Mouse (Mus musculus) induced T-regulatory cell, adult 2 months (primary cell): ENCODE results near the gene Cbfa2t3.

Source experiments
- DNase-seq: peaks from one replicate; pipeline ENCODE4 v3.0.0-alpha.2; 2012; ENCODE audit warnings: low read depth

Gene Cbfa2t3

DNA sequence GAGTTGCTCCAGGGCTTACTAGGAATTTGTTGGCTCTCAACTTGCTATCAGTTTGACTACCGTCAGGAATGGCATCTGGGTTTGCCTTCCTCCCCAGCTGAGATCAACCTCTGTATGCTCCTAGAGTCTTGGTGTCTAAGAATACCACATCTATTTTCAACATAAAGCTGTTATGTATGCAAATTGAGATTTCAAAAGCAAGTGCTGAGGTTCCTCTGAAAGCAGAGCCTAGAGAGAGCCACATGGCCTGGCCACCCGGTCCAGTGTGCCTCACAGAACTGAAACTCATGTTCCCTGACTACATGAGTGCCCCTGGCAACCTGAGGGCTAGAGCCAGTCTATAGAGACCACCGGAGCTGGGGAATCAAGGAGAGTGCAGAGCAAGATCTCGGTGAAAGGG lies 93.5 kb downstream of the Cbfa2t3 start:
- no peak for DNase-seq

DNA sequence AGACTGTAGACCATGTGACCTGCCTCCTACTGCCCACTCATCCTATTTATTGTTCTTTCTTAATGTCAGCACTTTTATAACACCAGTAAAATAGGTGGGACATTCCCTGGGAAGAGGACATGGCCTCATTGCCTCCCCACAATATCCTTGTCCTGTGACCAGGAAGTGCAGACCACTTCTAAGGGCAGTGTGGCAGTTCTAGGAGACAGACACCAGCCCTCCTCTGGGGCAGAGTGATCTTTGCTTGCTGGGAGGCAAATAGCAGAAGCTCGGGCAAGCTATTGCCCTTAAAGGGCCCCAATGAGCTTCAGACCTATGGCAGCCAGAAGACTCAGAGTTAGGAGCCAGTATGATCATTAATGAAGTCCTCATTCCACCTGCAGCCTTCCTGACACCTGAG lies 94.3 kb downstream of the Cbfa2t3 start:
- DNase-seq = no peak

DNA sequence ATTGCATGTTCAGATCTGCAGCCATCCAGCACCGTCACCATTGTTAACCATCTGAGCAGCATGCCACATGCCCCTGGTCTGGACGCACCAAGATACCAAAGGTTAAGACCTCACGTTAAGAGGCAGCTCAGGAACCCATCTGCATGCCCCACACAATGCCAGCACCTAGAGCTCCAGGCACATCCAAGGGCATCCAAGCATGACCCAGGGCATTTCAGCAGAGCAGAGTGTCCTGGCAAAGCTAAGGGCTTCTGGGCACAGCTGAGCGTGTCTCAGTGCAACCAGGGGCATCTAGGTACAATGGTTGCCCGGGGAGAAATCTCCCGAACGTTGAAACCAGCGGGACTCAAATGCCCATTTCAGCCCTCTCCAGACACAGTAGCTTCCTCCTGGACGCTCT lies 98.2 kb downstream of the Cbfa2t3 start:
- no peak for DNase-seq

DNA sequence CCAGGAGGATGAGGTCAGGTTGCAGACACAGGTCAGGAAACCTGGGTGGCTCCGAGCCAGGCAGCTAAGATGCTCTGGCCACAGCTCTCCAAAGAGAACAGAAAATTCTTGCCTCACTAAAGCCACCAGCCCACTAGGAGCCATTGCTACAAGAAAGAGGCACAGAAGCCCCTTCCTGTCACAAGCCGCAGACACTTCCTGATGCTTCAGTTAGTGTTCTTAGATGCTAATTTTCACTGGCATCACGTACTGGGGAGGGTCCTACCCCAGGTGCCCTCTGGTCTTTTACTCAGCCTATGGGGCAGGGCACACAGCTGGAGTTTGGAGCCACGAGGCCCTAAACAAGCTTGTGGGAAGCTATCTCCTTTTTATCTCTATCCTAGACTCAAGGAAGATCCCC lies 102.9 kb downstream of the Cbfa2t3 start:
- DNase-seq = no peak

DNA sequence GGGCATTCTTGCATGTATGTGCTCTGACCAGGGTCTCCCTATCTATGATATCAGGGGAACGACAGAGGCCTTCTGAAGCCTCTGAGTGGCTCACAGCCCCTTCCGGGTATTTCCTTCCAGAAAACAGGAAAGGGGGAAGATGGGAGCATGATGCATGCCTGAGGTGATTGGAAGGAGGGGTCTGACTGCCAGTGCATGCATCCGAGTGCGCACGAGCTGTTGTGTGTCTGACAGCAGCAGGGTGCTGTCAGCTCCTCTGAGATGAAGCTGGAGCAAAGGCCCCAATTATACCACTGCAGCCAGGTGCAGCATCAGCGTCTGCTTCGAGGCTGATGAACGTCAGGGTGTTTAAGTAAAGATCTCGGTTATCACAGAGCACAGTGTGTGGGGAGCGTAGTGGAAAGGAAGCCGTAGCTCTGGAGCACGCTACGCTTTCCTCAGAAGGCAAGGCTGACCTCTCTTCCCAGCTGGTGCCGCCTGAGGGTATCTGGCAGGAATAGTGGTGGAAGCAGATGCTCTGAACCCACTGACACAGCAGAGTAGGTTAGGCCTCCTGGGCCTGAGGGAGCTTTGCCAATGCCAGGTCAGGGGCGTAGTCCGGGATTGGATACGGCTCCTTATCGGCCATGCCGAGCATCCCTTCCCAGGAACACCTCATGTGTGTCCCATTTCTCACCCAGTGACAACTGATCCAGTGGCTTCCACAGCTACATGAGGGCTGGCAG lies 105.0 kb downstream of the Cbfa2t3 start:
- DNase-seq = no peak

DNA sequence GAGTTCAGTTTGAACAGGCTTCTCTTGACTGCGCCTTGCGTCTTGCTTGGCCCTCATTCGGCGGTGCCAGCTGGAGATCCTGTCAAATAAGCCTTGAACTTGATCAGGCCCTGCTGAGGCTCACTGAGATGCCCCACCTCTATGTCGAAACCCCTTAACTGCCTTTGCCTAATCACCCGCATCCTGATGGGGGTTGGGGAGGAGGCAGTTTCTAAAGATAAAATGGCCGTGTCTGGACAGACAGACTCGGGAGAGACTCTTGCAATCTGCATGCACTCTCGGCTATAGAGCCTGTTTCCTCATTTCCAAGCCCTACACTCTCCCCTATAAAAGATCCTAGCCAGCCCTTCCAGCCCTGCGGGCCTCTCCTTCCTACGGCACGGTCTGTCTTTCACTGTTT lies 105.7 kb downstream of the Cbfa2t3 start:
- no peak for DNase-seq

DNA sequence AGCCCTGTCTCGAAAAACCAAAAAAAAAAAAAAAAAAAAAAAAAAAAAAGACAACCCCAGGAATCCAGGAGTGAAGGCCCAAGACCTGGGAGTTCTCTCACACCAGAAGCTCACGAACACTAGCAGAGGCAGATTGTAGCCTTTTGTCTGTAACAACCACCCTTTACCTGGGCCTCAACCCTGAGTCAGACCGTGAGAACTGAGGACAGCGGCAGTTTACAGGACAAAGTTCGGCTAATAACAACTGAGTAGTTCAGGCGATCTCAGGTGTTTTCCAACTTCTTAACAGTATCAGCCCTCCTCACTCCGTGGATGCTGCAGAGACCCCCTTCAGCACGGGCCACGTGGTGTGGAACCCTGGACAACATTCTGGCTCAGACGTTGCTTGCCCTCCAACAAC lies 112.2 kb downstream of the Cbfa2t3 start:
- no peak for DNase-seq

DNA sequence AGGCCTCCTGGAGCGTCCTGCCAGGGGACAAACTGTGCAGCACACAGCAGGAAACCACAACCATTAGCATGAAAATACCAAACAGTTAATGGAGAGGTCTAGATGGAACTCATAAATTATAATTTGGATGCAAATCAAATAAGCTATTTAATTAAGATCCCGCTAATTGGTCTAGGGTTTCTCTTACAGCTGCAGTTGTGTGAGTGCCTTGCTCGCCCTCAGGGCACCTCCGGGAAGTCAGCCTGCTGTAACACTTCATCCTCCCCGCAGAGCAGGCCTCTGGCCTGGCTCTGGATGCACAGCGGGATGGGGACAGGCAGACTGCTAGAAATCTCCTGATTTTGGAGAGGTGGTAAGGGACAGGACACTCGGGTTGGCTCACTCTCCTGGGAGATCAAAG lies 112.7 kb downstream of the Cbfa2t3 start:
- no peak for DNase-seq

DNA sequence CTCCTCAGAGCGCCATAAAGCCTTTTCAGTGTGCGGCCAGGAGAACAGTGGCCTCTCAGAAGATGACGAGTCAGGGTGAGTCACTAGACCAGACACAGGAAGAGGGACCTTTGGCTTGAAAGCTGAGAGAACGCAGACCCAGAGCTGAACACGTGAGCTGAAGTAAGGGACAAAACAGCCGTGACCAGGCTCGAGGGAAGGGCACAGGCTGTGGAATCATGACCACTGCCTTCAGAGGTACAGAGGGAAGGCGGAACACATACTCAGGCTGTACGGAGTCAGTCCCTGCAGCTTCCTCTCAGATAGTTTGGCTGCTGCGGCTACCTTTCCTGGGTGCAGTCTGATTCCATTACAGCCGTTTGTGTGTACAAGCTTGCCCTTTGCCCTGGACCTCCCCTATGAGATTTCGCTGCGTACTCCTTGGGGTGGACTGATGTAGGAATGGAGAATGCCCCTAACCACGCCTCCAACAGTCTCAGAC lies 113.5 kb downstream of the Cbfa2t3 start:
- DNase-seq = no peak

DNA sequence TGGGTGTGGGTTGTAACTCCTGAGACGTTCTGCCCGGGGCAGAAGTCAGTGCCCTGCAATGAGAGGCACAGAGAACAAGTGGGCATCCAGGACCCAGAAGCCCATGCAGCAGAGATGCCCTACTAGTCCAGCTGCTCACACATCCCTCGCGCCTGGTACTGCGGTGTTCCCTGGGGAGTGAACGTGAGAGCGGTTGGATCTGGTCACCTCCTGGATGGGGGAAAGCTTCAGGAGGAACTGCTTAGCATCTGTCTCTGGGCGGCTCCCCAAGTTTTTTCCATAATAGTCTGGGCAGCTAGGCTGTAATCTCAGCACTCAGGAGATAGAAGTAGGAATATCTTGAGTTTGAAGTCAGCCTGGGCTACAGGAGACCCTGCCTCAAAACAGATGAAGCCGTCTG lies 113.9 kb downstream of the Cbfa2t3 start:
- DNase-seq = no peak

DNA sequence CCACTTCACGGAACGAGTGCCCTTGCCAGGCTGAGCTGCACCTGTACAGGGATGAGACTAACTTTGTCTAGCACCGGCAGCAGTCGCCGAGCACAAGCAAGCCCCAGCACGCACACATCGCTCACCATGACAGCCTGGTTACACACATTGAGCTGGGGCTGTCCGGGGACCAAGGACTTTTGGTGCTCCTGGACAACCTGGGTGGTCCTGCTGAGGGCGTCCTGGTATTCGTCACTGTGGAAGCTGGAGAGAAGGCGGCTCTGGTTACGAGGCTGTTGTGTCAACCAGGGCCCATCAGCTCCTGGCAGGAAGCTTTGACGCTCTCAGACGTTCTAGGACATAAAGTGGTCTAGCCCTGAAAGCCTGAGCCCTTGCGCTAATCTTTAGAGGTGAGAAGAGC lies 118.0 kb downstream of the Cbfa2t3 start:
- no peak for DNase-seq

DNA sequence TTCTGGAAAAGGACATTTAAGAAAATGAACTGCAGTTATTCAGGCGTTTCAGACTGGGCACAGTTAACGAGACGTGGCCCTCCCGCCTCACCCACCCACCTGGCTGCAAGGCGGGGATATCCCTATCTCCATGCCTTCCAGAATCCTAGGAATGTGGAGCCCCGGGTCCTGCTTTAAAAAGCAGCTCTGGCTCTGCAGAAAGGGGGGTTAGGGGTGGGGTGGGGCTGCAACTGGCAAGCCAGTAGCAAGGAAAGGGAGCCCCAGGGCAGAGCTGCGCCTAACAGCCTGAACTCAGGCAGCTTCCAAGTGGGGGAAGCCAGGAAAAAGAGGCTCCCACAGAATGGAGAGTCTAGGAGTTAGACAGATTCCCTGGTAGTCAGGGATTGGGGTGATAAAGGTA lies 119.7 kb downstream of the Cbfa2t3 start:
- no peak for DNase-seq

DNA sequence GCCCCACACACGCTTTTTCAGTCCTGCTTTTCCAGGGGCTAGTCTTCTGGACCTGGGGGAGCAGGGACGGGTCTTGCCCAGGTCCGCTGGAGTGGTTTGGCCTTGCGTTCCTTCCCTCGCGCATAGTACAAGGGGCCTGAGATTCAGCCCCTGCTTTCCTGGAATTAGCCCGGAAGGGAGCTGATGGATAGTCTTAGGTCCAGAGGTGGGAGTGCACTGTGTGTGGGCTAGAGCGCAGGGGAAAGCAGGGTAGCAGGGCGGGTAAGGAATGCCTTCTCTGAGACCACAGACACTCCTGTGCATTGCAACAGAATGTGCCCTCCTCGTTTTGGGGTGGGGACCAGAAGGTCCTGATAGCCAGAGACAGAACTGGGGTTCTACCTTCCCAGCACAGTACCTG lies 121.8 kb downstream of the Cbfa2t3 start:
- DNase-seq = no peak

DNA sequence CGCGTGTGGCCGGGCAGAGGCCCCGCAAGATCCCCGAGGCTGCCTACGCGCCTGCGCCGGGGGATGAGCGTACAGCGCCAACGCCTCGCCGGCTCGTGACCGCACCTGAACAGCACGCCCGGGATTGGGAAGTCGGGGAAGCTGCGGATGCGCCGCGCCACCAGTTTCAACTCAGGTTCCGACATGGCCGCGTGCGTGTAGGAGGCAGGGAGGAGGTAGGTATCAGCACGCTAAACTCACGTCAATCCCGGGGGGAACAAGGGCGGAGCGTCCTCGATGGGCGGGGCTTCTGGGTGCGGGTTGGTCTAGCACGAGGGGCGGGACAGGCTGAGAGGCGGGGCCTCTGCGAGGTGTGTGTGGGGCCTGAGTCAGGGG lies 122.3 kb downstream of the Cbfa2t3 start, which contains the start of gene Aprt:
Gene Aprt (minus strand): TSS at position 262 of the 375 bp plus-strand sequence.
- DNase-seq = peak; percentile 97

DNA sequence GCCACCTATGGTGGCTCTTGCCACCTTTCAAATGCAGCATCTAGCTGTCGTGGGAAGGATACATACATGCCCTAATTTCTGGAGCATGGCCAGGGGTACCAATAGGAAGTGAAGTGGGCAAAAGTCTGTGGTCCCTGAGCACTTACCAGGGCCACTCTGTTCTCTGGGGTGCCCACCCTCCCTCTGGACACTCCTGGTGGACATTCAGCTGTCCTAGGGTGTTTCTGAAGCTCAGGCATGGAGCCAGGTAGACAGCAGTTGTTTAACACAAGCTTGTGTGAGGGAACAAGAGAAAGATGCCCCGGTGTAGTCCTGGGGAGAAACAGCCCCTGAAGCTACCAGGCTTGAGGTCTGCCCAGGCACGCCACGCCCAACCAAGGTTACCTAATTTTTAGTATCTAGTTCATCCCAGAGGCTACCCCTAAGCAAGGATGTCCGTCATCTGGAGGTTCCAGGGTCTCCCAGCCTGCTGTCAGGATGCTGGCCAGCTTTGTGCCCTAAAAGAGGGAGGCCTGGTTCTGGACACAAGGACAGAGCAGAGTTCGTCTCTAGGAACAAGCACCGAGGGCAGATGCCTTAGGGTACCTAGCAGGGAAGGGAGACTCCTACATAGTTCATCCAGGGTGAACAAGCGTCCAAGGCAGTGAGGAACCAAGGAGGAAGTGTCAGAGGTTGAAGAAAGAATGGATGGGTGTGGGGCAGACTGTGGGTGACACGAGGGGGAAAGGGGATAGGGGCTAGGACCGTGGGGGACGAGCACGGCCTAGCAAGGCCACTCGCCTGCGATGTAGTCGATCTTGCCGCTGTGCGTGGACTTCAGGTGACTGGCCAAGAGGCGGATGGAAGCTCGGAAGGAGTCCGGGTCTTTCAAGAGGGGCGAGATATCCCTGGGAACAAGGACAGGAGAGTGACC lies 122.9 kb downstream of the Cbfa2t3 start:
- no peak for DNase-seq

DNA sequence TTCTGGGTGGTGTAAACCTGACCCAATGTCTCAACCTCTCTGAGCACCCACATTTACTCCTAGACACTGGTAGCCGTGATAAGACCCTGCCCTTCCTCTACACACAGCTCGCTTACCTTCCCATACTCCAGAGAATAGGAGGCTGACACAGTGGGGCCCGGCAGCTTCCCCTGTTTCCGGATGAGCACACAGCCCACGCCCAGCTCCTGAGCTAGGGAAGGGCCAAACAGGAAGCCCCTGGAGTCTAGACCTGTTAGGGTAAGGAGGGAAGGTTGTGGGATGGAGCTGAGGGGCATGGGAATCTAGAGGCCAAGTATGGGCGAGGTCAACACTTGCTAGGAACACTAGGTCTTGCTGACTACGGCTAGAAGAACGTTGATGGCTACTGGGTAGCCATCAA lies 123.6 kb downstream of the Cbfa2t3 start:
- DNase-seq = no peak
